Mouse (Mus musculus): ENCODE data around the gene Prr12. TPM values are rescaled to one million over a fixed set of nuclear protein-coding genes. Genes with fewer than 3 reads are reported as not detected.
A peak's percentile ranks its signal among the peaks of the same experiment; 100 is the strongest.

Gene Prr12
- polyA plus RNA-seq, 1 experiment from 2014 or later, result 15.3 TPM

DNA sequence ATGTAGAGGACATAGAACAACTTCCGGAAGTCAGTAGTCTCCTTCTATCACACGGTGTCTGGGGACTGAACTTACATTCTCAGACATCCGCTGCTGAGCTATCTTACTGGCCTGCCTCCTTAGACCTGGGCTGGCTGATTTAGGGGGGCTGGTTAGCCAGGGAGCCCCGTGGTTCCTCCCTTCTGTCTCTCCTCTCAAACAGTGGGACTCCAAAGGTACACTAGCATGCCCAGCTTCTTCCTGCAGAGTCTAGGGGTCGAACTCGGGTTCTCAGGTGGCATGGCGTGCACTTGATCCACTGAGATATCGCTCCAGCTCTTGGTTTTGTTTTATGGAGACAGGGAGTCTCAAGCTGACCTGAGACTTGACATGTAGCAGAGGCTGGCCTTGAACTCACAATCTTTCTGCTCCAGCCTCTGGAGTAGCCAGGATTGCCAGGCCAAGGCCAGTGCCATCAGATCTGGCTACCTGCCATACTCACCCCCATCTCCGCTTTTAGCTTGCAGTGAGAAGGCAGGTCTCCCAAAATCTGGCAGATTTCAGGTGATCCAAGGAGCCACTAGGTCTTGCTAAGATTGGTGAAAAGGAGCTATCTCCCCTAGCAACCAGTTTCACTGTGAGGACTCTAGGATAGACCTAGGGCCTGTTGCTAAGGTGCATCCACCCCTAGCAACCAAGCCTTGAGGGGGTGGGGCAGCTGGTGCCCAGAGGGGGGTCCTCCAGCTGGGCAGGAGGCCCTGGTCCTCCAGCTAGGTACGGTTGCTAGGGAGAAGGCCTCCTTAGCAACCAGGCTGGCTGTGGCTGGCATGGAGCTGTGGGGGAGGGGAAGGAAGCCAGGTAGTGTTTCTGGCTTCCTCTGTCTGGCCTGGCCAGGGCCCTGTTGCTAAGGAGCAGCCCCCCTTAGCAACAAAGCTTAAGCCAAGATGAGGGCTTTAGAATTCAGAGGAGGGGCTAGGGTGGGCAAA, 6.2 kb upstream of the Prr12 start:
- H3K4me2 ChIP-seq, result no peak overlapping the region
- WGBS, result 79% methylated on average over 10 of the region's 10 CpGs
- ATAC-seq (ENCODE audit: low FRiP score, low read depth), result 0 out of 2 replicates have a peak, but pooled peaks have one; percentile 32

DNA sequence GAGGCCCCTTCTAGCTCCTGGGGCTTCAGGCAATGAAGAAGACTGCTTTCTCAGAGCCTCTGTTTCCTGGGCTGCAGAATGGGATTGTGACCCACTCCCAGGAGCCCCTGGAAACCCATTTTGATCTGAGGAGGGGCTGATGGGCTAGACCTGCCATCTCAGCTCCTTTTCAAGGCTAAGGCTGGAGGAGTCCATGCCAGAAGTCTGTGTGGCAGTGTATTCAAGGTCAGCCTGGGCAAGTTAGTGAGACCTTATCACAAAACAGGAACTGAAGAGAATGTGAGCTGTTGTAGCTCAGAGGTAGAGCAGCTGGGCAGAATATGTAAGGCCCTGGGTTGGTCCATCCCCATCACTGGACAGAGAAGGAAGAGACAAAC, 4.3 kb upstream of the Prr12 start:
- ATAC-seq (ENCODE audit: low FRiP score, low read depth), result no peak
- Histone ChIP-seq H3K4me2 (no peak overlapping the region), H3K27me3 (no peaks in the 10 kb centered on the region), H3K27ac (replicated peaks) (no peak overlapping the region), H3K9me3 (no peaks in the 10 kb centered on the region), H3K4me1 (replicated peaks) (peaks cover 33% of the 10 kb centered on the region), H3K9ac (no peak overlapping the region), H3K4me3 (no peak overlapping the region), H3K36me3 (no peaks in the 10 kb centered on the region)

More for the DNA sequence above, 6.2 kb upstream of the Prr12 start:
- Histone ChIP-seq H3K9me3 (no peaks in the 10 kb centered on the region), H3K9ac (no peak overlapping the region), H3K4me1 (replicated peaks) (peaks cover 40% of the 10 kb centered on the region), H3K27me3 (no peaks in the 10 kb centered on the region), H3K36me3 (no peaks in the 10 kb centered on the region), H3K4me3 (no peak overlapping the region), H3K27ac (replicated peaks) (peak overlapping the region; percentile 79)

DNA sequence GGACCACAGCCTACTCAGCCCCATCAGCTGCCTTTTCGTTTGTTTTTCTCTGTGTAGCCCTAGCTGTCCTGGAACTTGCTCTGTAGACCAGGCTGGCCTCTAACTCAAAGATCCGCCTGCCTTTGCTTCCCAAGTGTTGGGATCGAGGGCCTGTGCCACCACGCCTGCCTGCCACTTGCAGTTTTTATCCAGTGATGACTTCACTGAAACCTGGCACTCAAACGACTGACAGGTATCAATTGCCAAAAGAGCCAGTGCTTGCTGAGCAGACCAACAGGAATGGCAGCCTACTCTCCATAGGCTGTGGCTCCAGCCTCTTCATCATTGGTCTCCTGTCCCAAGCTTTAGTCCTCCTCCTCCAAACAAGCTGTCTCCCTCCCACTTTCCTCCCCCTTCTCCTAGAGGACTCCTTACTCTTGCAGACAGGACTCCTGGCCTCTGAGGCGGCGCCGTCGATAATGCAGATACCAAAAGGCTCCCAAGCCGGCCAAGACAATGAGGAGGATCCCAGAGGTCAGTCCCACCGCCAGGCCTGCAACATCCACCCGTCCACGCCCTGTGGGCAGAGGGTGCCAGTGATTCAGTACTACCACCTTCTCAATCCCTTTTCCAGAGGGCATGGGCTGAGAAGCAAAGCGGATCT, 3.8 kb upstream of the Prr12 start:
- WGBS, result 62% methylated on average over 14 of the region's 14 CpGs
- Histone ChIP-seq H3K9ac (no peak overlapping the region), H3K4me2 (no peak overlapping the region)

DNA sequence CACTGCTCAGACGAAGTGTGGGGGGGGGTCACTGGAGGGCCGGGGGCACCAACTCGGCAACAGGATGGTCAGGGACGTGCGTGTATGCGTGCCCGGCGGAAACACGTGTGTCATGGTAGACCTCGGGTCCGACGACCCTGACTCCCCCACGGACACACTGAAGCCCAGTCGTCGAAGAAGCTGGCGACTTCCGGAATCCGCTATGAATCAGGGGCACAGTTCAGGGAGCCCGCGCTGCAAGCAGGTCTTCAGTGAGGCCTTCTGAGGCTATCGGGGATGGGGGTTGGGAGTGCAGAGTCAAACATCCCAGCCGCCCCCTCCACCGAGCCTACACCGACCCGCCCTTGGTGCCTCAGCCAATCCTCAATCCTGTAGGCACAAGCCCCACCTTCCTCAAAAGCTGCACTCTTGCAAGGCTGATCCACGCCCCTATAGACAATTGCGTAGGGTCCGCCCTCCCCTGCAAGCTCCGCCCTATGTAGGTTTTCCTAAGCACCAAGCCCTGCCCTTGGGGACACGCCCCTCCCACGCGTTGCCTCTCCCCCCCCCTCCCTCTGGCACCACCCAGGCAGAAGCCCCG, 1.3 kb upstream of the Prr12 start:
- Histone ChIP-seq H3K4me3 (peak overlapping the region; percentile 93), H3K4me2 (peak overlapping the region; percentile 82), H3K27ac (replicated peaks) (peak overlapping the region; percentile 97), H3K9ac (peak overlapping the region; percentile 88), H3K9me3 (no peaks in the 10 kb centered on the region), H3K27me3 (no peaks in the 10 kb centered on the region), H3K36me3 (peaks cover 11% of the 10 kb centered on the region; the same call in 1 of the 2 replicates), H3K4me1 (replicated peaks) (peaks cover 32% of the 10 kb centered on the region)
- ATAC-seq (ENCODE audit: low FRiP score, low read depth), result peak; percentile 92
- WGBS, result 1% methylated on average over 33 of the region's 33 CpGs

More for the DNA sequence above, 3.8 kb upstream of the Prr12 start:
- no peak for ATAC-seq (ENCODE audit: low FRiP score, low read depth)
- no peaks in the 10 kb centered on the region for H3K36me3 ChIP-seq
- H3K4me1 ChIP-seq (replicated peaks), result peaks cover 31% of the 10 kb centered on the region
- H3K9me3 ChIP-seq, result no peaks in the 10 kb centered on the region
- H3K4me3 ChIP-seq, result no peak overlapping the region
- no peak overlapping the region for H3K27ac ChIP-seq (replicated peaks)
- H3K27me3 ChIP-seq, result no peaks in the 10 kb centered on the region

DNA sequence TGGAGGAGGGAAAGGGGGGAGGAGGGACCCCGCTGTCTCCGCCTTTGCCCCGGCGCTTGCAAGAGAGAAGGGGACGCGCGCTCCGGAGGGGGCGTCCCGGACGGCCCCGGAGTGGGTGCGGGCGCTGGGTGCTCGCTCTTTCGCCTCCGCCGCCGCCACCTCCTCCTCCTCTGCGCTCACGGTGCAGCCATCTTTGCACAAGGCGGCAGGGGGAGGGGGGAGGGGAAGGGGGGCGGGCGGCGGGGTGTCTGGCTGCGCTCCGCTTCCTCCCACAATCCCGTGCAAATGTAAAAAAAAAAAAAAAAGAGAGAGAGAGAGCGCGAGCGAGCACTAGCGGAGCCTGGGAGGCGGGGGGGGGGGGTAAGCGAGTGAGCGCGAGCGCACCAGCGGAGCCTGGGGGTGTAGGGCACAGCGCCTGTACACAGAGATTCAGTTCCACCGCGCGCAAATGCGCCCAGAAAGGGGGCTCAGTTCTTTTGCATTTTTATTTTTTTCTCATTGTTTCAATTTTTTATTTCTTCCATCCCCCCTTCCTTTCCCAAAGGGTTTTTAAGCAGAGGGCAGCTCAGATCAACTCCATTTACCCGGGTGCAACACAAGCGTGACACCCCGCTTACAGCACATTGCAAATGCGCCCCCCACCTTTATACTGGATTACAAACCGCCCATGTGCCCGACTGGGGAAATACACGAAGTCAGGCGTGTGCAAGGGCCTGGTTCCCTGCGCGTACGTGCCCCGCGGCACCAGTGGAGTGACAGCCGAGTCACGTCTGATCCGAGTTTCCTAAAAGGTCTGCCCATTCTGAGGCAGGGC, 643 bp upstream of the Prr12 start:
- Histone ChIP-seq H3K4me2 (peak overlapping the region; percentile 82), H3K27me3 (no peaks in the 10 kb centered on the region), H3K36me3 (peaks cover 18% of the 10 kb centered on the region), H3K9me3 (no peaks in the 10 kb centered on the region), H3K4me1 (replicated peaks) (peaks cover 26% of the 10 kb centered on the region), H3K4me3 (peak overlapping the region; percentile 93), H3K9ac (peak overlapping the region; percentile 88), H3K27ac (replicated peaks) (peak overlapping the region; percentile 97)
- 0% methylated on average over 25 of the region's 59 CpGs for WGBS
- peak; percentile 55 for ATAC-seq (ENCODE audit: low FRiP score, low read depth)

DNA sequence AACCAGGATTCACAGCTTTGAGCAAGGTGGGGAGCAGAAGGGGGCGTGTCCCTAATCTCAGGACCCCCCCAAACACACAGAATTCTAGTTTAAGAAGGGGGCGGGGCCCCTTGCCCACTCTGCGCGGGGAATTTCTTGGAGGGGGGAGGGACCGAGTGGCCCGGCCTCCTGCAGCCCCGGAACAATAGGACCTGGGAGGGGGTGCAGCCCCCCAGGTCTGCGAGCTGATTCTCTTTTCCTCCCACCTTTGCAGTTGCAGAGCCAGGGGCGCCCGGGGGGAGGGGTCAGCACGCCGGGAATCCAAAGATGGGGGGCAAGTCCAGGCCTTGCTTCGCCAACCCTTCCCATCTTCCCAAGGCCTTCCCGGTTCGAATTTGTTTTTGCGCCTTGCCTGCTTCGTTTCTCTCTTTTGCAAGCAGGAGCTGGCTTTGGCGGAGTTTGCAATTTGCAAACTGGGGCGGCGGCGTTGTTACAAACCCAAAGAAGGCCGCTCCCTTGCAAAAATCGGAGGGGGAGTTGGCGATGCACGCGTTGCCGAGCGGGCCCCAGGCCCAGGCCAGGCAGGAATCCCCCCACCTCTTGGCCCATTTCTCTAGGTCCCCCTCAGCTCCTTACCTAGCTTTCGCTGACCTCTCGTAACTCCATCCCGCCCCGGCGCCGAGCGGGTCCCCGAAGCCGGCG, 360 bp downstream of the Prr12 start:
- Histone ChIP-seq H3K9me3 (no peaks in the 10 kb centered on the region), H3K4me3 (peak overlapping the region; percentile 93), H3K36me3 (peaks cover 28% of the 10 kb centered on the region), H3K4me1 (replicated peaks) (peaks cover 26% of the 10 kb centered on the region), H3K4me2 (peak overlapping the region; percentile 82), H3K27ac (replicated peaks) (peak overlapping the region; percentile 97), H3K9ac (peak overlapping the region; percentile 88), H3K27me3 (no peaks in the 10 kb centered on the region)
- no peak for ATAC-seq (ENCODE audit: low FRiP score, low read depth)
- WGBS, result under 1% methylated on average over 36 of the region's 38 CpGs

DNA sequence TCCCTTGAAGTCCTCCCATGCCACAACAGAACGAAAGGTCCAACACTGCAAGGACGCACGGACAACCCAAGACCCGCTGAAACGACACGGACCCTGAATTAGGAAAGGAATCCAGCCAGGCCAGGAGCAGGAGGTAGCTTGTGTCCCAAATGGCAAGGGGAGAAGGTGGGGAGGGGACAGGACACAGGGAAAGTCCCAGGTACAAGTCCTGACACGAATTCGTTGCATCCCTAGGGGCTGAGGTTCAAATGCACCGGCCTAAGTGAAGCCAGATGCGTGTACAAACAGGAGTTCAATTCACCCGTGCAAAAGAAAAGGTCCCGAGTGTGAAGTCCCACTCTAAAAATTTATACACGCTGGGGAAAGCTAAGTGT, 1.1 kb downstream of the Prr12 start:
- no peaks in the 10 kb centered on the region for H3K9me3 ChIP-seq
- H3K36me3 ChIP-seq, result peaks cover 36% of the 10 kb centered on the region
- H3K9ac ChIP-seq, result peak overlapping the region; percentile 88
- peak overlapping the region; percentile 82 for H3K4me2 ChIP-seq
- H3K27ac ChIP-seq (replicated peaks), result peak overlapping the region; percentile 97
- no peaks in the 10 kb centered on the region for H3K27me3 ChIP-seq
- ATAC-seq (ENCODE audit: low FRiP score, low read depth), result no peak
- 2% methylated on average over 13 of the region's 13 CpGs for WGBS
- H3K4me3 ChIP-seq, result peak overlapping the region; percentile 93
- peaks cover 26% of the 10 kb centered on the region for H3K4me1 ChIP-seq (replicated peaks)

DNA sequence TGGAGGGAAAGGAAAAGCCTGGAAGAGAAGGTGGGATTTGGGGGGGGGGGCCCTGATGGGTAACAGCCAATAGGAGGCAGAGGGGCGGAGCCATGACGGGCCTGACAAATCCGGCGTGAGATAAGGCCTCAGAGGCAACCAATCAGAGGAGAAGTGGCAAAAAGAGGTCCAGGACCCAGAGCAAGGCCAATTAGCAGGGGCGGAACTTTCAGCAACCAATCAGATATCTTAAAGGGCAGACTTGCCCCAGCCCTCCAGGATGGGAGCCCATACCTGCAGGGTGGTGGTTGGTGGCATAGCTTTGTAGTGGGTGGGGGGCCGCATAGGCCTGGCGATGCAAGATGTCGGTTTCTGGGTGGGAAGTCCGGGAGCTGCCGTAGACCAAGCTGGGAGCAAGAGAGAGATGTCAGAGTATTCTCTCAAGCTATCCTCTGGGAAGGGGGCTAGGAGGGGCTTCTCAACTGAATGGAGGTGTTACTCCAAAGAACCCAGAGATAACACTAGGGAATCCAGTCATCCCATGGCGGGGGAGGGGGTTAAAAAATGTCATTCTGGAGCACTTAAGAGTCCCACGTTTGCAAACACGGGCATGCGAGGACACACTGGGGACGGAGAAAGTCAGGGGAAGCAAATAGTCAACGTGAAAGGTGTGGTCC, 1.6 kb downstream of the Prr12 start:
- Histone ChIP-seq H3K36me3 (peaks cover 41% of the 10 kb centered on the region), H3K9ac (peak overlapping the region; percentile 88), H3K4me3 (peak overlapping the region; percentile 93), H3K4me2 (peak overlapping the region; percentile 82), H3K9me3 (no peaks in the 10 kb centered on the region), H3K4me1 (replicated peaks) (peaks cover 26% of the 10 kb centered on the region), H3K27me3 (no peaks in the 10 kb centered on the region), H3K27ac (replicated peaks) (peak overlapping the region; percentile 97)
- peak; percentile 68 for ATAC-seq (ENCODE audit: low FRiP score, low read depth)
- WGBS, result 1% methylated on average over 15 of the region's 16 CpGs

DNA sequence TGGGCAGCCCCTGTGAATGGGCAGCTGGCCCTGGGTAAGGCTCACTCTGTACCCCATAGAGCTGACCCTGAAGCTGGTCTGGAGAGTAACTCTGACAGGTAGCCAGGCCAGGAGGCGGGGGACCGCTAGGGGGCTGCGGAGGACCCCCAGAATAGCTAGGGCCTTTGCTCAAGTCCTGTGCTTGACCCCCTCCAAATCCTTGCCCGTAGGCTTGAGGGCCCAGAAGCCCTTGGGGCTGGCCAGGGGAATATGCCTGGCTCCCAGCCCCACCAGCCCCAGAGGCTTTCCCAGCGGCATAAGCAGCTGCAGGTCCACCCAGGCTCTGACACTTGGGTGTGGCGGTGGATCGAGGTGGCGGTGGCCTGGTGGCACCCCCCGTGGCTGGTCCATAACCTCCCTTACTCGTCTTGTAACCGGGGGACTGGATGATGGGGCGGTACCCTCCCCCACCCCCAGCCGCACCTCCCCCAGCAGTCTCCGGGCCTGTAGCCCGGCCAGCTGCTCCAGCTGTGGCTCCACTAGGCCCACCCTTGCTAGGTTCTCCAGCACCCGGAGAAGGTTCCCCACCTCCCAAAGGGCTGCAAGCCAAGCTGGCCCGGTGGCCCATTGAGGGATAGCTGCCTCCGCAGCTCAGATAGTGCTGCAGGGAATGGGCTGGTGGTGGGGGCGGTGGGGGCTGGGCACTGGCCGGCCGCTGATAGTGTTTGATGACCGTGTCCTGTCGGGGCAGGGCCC, 3.6 kb downstream of the Prr12 start:
- no peak overlapping the region for H3K4me2 ChIP-seq
- no peak overlapping the region for H3K27ac ChIP-seq (replicated peaks)
- WGBS, result 96% methylated on average over 20 of the region's 23 CpGs
- no peaks in the 10 kb centered on the region for H3K27me3 ChIP-seq
- no peak overlapping the region for H3K4me3 ChIP-seq
- ATAC-seq (ENCODE audit: low FRiP score, low read depth), result no peak
- no peaks in the 10 kb centered on the region for H3K9me3 ChIP-seq
- H3K36me3 ChIP-seq, result peaks cover 60% of the 10 kb centered on the region
- no peak overlapping the region for H3K9ac ChIP-seq
- peaks cover 21% of the 10 kb centered on the region for H3K4me1 ChIP-seq (replicated peaks)

Data from hindbrain, embryonic 15.5 days (tissue).